Mouse (Mus musculus) heart, postnatal 4 days (tissue): ENCODE measurements around the gene Prdm11. TPM values are rescaled to one million over a fixed set of nuclear protein-coding genes. Genes with fewer than 3 reads are reported as not detected.
A peak's percentile ranks its signal among the peaks of the same experiment; 100 is the strongest.

Experiments used
- DNase-seq: peaks from one replicate; pipeline ENCODE4 v3.0.0; 2021
- total RNA-seq, 2 experiments: library from RNA; stranded (reverse); gene quantifications; 2 replicates each; pipeline ENCODE4 v1.2.3; 2021

Gene Prdm11
- total RNA-seq, 2 experiments from 2014 or later: 24.7 to 25.5 TPM

DNA sequence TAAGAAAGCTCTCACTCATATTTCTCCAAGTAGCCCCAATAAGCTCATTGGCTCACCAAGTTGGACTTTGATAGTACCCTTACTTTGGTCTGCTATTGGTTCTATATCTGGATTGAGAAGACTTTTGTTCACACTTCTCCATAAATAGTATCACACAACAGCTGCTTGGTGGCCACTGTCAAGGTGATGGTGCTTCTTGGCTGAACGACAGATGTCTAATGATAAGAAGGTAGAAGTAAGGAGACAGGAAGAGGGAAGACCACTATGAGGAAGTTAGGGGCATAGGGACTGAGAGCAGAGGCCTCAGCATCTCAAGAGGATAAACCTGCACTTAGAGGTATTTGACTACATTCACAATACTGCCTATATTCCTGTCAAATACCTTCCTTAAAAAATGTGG lies 81.6 kb downstream of the Prdm11 start:
- no peak for DNase-seq

DNA sequence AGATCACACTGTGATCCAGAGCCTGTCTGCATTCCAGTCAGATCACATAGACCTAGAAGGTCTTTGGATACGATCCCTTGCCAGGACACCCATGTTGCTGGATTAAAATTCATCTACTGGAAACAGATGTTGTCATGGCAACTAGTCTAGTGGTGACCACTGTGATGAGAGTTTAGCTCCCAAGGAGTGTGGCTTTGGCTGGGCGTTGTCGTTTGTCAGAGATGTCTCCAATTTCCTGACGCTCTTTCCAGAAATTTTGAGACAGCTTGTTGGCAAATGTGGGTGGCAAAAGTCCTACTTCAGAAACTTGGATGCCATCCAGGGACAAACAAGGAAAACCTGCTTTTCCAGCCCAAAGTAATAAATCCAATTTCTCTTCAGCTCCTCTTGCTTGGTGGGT lies 87.3 kb downstream of the Prdm11 start:
- no peak for DNase-seq

DNA sequence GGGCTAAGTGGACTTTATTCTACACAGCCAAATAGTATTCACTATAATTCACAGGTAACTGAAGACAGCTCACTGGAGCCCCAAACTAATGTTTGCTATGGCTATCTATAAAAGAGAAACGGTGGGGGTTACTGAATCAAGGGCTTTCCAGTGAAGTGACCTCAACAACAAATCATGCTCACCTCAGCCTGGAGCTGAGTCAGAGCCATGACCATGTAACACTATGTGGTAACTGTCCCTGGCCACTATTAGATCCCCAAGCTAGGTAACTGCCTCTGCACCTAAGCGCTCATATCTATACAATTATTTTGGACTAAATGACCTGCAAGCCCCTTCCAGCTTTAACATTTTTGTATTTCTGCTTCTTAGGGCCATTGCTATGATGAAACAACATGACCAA lies 89.0 kb downstream of the Prdm11 start:
- DNase-seq: no peak

DNA sequence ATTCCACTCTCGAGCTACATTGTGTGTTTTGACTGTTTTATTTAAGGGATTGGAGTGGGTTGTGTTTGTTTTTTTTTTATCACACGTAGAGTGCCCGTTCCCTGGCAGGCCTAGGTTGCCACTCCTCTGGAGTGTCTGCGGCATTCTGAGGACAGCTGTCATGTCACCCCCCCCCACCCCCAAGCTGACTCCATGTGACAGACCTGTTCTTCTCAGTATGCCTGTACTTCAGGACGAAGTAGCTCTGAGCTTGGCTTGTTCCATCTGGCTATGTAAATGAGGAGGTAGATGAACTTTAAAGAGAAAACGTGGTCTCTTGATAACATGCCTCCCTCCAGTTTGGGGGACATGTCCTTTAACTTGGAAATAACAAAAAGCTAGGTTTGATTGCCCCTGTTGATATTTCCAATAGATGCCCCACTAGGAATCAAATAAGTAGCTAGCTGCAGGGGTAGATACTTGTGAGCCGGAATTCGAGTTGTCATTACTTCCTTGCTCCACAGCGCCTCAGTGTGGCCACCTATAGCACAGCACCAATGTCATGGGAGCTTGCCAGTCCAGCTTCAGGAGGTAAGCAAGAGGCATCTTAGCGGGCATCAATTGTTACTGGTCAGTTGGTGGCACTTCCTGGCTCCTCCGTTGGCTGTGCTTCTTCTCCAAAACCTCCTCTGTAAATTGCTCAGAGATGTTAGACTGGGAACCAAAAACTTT lies 91.4 kb downstream of the Prdm11 start:
- DNase-seq: peak; percentile 83

DNA sequence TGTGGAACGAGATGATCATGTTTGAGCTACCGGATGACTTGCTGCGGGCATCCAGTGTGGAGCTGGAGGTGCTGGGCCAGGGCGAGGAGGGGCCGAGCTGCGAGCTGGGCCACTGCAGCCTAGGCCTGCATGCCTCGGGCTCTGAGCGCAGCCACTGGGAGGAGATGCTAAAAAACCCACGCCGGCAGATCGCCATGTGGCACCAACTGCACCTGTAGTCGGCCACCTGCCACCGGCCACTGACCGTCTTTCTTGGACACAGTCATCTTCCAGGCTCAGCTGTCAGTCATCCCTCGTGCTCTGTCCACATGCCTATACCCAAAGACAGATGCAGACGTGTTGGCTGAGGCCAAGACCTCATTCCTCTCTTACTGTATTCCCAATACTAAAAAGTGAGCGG lies 92.5 kb downstream of the Prdm11 start:
- no peak for DNase-seq

DNA sequence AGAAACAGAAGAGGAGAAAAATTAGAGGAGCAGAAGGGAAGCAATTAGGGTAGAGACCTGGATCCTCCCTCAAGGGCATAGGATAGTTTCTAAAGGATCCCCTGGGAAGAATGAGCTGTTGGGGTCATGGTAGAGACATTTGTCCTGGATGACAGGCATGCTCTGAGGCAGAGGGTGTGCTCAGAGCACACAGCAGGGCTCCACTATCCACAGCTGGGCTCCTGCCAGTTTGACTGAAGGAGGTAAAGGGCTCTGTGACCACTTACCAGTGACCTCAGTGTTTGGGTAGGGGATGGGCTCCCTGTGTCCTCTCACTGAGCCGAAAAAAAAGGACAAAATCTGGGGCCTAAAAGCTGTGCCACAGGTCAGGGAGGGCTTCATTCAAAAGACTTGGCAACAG lies 96.4 kb downstream of the Prdm11 start:
- DNase-seq: no peak

DNA sequence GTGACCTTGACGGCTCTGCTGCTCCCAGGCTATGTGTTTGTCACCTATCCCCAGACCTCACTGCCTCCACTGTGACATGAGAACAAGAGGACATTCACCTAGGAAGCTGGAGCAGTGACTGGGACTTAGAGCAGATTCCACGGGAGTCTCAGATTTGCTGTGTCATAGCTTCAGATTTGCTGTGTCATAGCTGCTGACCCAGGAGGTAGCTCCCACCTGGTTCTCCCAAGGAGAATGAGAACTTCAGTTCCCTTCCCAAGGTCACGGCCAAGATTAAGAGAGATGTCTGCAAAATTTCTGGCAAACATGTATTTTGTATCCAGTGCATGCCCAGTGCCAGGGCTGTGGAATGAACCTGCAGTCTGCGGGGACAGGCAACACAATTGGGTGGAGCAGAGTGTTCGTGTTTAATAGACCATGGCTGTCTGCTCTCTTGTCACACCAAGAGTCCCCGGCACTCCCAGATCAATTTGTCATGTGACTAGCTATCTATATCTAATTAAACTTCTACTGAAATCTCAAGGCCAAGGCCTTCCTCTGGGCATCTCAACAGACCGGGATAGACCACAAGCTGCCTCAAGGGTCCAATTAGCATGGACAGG lies 97.2 kb downstream of the Prdm11 start:
- no peak for DNase-seq

DNA sequence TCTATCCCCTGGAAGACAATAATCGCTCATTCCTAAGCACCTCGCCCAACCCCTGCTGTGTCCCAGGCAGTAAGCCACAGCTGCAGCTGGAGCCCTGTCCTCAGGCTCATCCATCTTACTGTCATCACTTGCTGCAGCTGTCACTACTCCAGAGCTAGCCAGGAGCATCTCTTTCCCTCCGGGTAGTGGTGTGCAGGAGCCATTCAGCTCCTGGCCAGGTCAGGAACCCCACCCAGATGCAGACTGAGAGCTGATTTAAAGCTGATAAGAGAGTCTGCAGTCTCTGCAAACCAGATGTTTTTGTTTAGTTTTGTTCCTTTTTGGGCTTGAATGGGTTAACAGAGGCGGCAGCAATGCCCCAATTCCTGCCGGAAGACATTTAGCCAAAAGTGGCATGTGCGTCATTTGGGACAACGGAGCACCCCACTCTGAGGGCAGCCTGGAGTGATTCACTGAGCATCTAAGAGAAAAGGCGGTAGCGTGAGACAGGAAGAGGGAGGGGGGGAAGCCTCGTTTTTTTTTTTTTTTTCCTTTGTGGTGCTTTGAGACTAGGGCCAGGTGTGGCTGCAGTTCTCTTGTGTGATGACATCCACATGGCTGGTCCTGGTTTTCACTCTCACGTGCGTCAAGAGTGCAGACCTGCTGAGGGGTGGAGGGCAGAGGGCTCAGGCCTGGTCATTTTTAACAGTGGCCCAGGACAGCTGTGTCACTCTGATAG lies 97.8 kb downstream of the Prdm11 start:
- DNase-seq: peak; percentile 32

DNA sequence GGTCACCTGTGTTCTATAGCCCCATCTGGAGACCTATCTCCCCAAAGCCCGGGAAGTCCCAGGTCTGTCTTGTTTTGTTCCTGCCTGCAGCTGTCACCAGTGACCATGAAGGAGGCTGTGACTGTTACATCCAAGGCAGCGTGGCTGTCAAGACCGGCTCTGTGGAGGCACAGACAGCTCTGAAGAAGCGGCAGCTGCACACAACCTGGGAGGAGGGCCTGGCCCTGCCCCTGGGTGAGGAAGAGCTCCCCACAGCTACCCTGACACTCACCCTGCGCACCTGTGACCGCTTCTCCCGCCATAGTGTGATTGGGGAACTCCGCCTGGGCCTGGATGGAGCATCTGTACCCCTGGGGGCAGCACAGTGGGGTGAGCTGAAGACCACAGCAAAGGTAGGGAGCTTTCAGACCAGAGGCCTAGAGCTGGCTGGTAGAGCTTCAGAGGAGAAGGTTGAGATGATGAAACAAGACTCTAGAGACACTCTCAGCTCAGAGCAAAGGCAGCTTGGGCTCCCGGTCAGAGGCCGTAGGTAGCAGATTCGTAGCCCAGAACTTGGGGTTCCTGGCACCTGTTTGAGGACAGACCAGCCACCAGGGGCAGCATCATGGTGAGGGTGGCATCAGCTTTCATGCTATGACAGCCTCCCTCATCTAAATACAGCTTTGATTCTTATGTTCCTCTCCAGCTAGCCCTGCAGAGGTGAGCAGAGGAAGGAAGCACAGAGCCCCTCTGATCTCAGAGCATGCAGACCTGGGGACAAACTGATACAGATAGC lies 100.0 kb downstream of the Prdm11 start:
- DNase-seq: no peak

DNA sequence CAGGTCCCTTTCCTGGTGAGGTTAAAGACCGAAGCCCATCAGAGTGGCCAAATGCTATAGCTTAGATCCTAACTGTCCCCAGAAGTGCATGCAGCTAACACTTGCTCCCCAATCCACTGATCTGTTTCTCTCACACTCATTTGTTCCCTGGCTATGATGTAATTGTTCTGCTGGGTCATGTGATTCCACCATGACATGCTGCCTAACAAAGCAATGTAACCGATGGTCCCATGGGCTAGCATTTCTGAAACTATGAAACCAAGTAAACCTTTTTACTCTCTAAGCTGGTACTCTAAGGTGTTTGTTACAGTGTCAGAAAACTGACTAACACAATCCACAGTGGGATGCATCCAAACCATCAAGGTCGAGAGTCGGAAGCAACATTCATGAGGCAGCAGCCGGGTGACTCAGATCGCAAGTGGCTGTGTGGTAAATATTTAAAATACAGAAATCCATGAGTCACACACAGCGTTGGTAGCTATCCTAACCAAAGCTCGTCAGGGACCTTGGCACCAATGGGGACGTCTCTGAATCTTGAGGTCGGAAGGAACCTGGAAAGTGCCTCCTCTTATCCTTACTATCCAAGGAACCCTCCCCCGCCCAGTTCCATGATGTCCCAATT lies 100.7 kb downstream of the Prdm11 start:
- DNase-seq: no peak

DNA sequence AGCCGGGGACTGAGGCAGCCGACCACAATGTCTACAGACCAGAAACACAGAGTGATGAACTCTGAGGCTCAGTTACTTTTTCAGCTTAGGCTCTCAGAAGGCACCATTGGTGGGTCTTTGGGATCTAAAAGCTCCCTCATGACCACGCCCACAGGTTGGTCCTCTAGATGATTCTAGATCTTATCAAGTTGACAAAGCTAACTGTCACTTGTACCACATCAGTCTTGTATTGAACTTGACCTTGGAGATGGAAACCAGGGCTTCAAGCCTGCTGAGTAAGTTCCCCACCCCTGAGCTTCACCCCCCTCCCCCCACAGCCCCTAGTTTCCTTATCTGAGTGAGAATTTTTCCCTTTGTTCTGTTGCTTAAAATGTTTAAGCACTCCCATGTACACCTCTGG lies 101.6 kb downstream of the Prdm11 start:
- no peak for DNase-seq

DNA sequence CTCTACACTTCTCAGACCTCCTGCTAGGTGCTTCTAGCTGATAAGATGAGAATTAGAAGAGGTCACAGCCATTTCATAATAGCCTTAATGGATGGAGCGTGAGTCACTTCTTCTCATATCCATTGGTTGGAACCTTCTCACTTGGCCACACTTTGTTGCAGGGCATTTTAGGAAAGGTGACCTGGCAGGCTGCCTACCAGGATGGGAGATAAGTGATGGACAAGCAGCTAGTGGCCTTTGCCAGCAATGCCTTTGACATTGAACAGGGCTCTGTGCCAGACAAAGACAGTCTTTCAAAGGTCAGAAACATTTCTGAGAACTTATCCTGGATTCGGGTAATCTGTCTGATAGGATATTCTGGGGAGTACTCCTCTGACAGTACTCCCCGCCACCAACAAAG lies 102.6 kb downstream of the Prdm11 start:
- DNase-seq: peak; percentile 61

DNA sequence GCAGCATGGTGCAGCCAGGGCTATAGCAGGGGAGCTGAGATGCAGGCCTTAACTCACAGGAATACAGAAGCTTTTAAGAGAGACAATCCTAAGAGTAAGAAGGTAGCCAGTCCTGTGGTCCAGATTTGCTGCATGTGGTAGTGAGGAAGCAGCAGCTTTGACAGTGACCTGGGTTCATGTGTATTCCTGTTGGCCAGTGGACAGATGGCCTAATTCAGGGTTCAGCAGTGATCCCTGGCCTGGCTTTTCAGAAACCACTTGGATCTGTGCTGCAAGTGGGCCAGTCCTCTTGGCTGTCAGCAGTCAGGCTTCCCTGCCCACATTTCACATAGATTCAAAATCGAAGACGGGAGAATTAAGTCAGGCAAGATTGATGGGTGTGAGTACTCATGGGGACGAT lies 104.5 kb downstream of the Prdm11 start:
- DNase-seq: no peak

DNA sequence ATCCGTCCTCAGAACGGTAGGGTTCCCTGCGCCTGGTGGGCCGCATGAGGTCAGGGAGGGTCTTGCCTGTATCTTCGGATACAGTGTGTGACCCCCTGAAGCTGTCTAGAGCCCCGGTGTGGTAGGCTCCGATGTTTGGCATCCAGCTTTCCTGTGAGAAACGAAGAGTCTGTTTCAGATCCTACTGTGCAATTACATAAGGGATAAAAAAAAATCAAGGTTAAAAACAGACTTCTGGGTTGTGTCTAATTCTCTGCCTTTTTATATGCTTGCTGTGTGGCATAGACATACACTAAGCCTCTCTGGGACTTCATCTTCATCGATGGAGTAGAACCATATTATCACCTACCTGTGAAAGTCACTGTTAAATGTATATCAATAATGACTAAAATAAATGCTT lies 105.0 kb downstream of the Prdm11 start:
- no peak for DNase-seq

DNA sequence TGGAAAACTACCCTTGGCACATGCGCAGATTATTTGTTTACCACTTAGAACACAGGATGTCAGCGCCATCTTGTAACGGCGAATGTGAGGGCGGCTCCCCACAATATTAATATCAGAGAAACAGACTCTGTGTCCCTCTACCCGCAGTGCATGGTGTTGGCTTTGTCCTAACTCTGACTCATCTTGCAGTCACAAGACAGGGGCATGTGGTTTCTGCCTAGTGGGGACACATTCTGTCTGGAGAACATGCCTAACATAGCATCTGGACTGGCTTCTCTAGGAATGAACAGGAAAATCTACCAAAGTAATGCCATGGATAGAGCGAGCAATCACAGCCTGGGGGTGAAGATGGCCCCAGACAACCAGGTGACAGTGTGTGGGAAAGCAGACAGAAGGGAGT lies 107.1 kb downstream of the Prdm11 start:
- no peak for DNase-seq

DNA sequence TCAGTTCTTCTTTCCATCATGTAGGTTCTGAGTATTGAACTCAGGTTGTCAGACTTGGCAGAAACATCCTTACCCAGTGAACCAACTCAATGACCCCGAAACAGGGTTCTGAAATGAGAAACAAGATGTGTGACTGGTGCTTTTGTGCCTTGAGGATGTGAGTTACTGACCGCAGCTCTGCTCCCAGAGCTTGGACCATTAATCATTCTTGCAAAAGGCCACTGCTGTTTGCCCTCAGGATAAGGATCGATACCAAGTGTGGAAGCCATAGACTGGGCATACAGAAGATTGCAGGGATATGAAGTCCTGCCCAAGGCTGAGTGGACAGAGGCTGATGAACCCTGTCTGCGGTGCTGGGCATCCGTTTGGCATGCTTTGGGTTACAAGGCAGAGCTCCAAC lies 107.9 kb downstream of the Prdm11 start:
- DNase-seq: no peak

DNA sequence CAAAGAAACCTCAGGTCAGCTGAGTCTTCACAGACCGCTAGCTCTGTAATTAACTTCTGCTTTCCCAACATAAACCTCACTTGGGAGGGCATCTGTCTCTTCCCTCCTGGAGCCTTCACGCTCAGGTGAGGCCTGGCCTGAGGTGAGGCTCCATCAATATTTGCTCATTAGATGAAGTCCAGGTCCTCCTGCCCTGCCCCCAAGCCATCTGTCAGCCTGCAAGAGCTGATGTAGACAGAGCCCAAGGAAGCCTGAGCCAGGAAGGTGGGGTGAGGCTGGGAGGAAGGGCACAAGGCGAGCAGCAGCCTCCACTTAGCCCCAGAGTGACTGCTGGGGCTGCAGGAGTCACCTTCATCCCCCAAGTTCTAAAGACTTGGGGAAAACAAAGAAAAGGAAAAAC lies 110.5 kb downstream of the Prdm11 start:
- no peak for DNase-seq

DNA sequence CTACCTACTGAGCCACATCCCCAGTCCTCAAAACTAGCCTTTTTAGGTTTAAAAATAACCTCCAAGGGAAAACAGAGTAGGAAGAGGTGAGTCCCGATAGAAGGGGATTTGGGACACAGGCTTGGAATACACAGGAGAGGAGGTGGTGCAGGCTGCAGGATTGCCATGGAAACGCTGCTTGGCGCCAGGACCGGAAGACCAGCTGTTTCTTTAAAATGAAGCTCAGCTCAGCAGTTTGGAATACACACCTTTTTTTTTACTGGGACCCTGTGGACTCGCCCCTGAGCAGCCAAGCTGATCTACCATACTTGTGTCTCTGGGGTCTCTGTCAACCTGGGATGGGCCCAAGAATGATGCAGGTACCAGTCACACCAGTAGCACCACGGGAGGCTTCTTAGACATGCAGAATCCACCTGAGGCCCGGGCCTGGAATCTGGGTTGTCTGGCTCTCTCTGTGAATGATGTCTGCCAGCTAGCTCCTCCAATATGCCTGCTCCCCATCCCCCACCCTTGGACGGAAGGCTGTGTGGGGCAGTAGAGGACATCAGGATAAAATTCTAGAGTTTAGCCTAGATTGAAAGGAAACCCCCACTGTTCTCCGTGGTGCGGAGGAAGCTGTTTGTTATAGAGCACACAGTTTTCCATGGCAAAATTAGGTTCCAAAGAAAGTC lies 111.5 kb downstream of the Prdm11 start:
- DNase-seq: no peak

DNA sequence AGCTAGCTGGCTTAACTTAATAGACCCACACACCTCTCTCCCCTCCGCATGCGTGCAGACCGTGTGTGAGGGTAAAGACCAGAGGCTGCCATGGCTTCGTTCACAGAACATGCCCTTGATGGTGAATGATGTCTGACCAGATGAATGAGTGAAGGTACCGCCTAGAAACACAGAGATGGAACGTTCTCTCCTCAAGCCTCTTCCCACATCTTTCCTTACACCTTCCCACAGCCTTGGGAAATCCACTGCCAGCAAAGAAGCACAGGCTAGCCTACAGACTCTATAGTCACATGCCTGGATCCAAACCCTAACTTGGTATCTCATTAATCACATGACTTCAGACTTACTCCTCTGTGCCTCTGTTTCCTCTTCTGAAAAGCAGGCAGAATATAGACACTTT lies 112.6 kb downstream of the Prdm11 start:
- DNase-seq: no peak

DNA sequence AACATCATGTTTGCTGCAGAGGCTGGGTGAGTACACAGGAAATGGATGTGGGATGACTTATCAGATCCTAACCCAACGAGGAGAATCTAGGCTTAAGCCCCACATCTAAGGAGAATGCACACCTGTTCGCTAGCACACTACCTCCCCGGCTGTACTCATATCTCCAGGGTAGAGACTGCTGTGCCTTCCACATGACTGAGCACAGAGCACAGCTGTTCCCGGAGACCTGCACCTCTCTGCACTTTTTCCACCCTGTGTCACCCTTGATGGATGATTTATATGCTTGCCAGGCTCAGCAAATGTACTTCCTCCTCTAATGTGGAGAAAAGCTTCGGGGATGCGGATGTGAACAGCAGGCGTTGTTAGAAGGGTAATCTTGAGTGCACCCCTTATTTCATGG lies 114.9 kb downstream of the Prdm11 start:
- DNase-seq: no peak

DNA sequence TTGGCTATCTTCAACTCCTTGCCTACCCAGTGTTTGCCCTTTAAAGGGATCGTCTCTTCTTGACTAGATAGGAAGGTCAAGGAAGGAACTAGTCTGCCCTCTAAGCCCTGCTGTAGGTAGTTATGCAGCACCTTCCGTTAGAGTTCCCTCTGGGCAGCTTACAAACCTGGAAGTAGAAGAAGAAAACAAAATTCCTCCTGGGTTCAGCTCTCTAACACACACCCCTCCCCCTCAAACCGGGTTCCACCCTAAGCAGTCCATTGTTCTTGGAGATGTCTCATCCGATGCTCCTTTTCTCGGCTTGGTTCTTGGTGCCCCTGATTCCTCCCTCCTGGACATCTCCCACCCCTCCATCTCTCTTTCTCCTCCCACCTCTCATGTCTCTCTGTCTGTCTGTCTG lies 116.3 kb downstream of the Prdm11 start:
- DNase-seq: no peak

DNA sequence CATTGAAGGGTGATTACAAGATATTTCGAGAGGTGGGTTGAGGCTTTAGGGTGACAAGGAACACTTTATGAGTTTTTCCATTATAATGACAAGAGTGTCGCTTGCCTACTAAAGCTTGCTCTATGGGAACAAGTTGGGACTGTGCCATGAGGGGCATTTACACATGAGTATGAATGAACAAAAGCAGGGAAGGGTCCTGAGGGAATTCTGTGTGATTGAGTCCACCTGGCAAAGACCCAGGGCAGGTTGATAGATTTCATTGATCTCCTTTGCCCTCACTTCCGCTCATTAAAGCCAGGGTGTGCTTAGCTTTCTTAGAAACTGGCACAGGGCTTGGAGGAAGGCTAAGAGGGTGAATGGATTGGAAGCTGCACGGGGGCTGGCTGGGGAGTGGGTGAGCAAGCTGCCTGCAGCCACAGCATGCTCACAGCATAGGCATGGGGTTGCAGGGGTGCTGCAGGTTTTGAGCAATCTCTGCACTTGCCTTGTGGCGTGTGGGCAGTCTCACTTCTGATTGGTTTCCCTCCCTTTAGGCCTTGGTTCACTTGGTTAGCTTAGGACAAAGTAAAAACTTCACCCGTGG lies 121.2 kb downstream of the Prdm11 start:
- DNase-seq: no peak
